9 mouse cellular contexts compared by ENCODE assay signal in the genomic region with DNA sequence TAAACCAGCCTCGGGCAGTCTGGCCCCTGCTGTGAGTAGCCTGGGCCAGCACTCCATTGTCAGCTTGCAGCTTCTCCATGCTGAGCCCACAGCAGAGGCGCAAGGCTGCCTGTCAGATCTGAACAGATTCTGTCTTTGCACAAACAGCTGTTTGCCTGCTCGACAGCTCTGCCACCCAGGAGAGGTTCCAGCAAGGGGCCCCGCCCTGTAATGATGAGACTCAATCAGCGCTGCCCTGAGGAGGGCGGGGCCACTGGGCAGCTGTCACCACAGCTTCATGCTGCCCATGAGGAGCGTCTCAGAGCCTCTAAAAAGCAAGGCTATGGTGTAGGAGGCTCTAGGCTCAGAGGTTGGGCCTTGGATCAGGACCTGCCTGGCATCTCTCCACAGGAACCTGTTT. TPM values are rescaled to one million over a fixed set of nuclear protein-coding genes. Genes with fewer than 3 reads are reported as not detected.
DNase-seq lines count a peak whose midpoint lies in the region; ATAC-seq and TF ChIP-seq lines count a peak whose summit lies in the region.
"Had no signal": no experiment of that assay in that cellular context is flagged by ENCODE, and none has a peak within 500 bp of the region (broad histone marks: within the 10 kb centered on the region; RNA-seq: fewer than 3 reads in every experiment).

No protein-coding gene starts in this region.

- DNase-seq in liver, embryonic 14.5 days (ENCODE audit: low read depth in 3 of 3, low spot score in 3 of 3): no peak
- DNase-seq in liver, embryonic 11.5 days (ENCODE audit: low spot score): no peak
- DNase-seq in hindbrain, embryonic 14.5 days (ENCODE audit: low spot score): no peak
- no peak for DNase-seq in ovary, postnatal 36 days (ENCODE audit: low spot score)
- no peak for DNase-seq in spleen, postnatal 14 days (ENCODE audit: low spot score in 2 of 2)

- no peak overlapping the region for H3K27ac ChIP-seq in liver, embryonic 14.5 days
- no peak overlapping the region for H3K27ac ChIP-seq in liver, embryonic 11.5 days (ENCODE audit: low read depth, low read length)
- H3K27ac ChIP-seq in embryonic facial prominence, embryonic 15.5 days (replicated peaks): peak overlapping the region; percentile 63
- peak overlapping the region; percentile 54; the same call in 1 of the 2 replicates for H3K27ac ChIP-seq in hindbrain, embryonic 14.5 days
- H3K27ac ChIP-seq in neural tube, embryonic 13.5 days (replicated peaks): peak overlapping the region; percentile 67

- no peak overlapping the region for H3K9ac ChIP-seq in liver, embryonic 14.5 days (replicated peaks)
- H3K9ac ChIP-seq in liver, embryonic 11.5 days (ENCODE audit: low read depth, low read length): no peak overlapping the region
- no peak overlapping the region for H3K9ac ChIP-seq in embryonic facial prominence, embryonic 15.5 days
- peak overlapping the region; percentile 16; the same call in 1 of the 2 replicates for H3K9ac ChIP-seq in hindbrain, embryonic 14.5 days
- H3K9ac ChIP-seq in neural tube, embryonic 13.5 days: peak overlapping the region; percentile 1; the same call in 1 of the 2 replicates

- H3K4me1 ChIP-seq in liver, embryonic 14.5 days (replicated peaks; ENCODE audit: control insufficient read depth in 2 of 2, insufficient read depth in 2 of 2, low read length in 1 of 2): no peaks in the 10 kb centered on the region
- peaks cover 3% of the 10 kb centered on the region; the same call in 1 of the 2 replicates for H3K4me1 ChIP-seq in liver, embryonic 11.5 days (replicated peaks; ENCODE audit: control insufficient read depth, insufficient read depth, low read length)
- H3K4me1 ChIP-seq in embryonic facial prominence, embryonic 15.5 days: peaks cover 96% of the 10 kb centered on the region
- H3K4me1 ChIP-seq in hindbrain, embryonic 14.5 days (replicated peaks; ENCODE audit: control insufficient read depth, insufficient read depth, low read length): peaks cover 49% of the 10 kb centered on the region
- H3K4me1 ChIP-seq in neural tube, embryonic 13.5 days (replicated peaks): peaks cover 98% of the 10 kb centered on the region

- no peaks in the 10 kb centered on the region for H3K36me3 ChIP-seq in liver, embryonic 14.5 days (replicated peaks; ENCODE audit: control insufficient read depth, insufficient read depth, low read depth)
- H3K36me3 ChIP-seq in liver, embryonic 11.5 days (ENCODE audit: control insufficient read depth, insufficient read depth, low read length): no peaks in the 10 kb centered on the region
- H3K36me3 ChIP-seq in embryonic facial prominence, embryonic 15.5 days: no peaks in the 10 kb centered on the region
- no peaks in the 10 kb centered on the region for H3K36me3 ChIP-seq in hindbrain, embryonic 14.5 days (replicated peaks; ENCODE audit: control insufficient read depth, insufficient read depth)
- H3K36me3 ChIP-seq in neural tube, embryonic 13.5 days: no peaks in the 10 kb centered on the region

- no peak overlapping the region for H3K4me3 ChIP-seq in liver, embryonic 14.5 days (ENCODE audit: insufficient read depth in 1 of 2, low read depth in 2 of 2, low read length in 2 of 2)
- no peak overlapping the region for H3K4me3 ChIP-seq in liver, embryonic 11.5 days (ENCODE audit: low read depth, low read length)
- no peak overlapping the region for H3K4me3 ChIP-seq in embryonic facial prominence, embryonic 15.5 days (replicated peaks)
- no peak overlapping the region for H3K4me3 ChIP-seq in hindbrain, embryonic 14.5 days (replicated peaks; ENCODE audit: low read length)
- H3K4me3 ChIP-seq in neural tube, embryonic 13.5 days: no peak overlapping the region

- no peak for TF ChIP-seq EP300 in liver, embryonic 14.5 days (IDR thresholded peaks at IDR 0.05; ENCODE audit: low read depth)

- 20% methylated on average over 7 of the region's 7 CpGs for WGBS in liver, embryonic 14.5 days (ENCODE audit: insufficient replicate concordance)
- 22% methylated on average over 7 of the region's 7 CpGs for WGBS in liver, embryonic 11.5 days
- 10% methylated on average over 7 of the region's 7 CpGs for WGBS in embryonic facial prominence, embryonic 15.5 days
- WGBS in hindbrain, embryonic 14.5 days: 18% methylated on average over 7 of the region's 7 CpGs
- 18% methylated on average over 7 of the region's 7 CpGs for whole genome bisulfite sequencing in neural tube, embryonic 13.5 days

- ATAC-seq in liver, embryonic 14.5 days (ENCODE audit: insufficient read depth): peak; percentile 47; the same call in 1 of the 2 replicates
- ATAC-seq in liver, embryonic 11.5 days (replicated peaks; ENCODE audit: low FRiP score): no peak
- peak; percentile 69 for ATAC-seq in embryonic facial prominence, embryonic 15.5 days (ENCODE audit: insufficient number of reproducible peaks, low FRiP score, low TSS enrichment, low read depth)
- 0 out of 2 replicates have a peak, but pooled peaks have one; percentile 10 for ATAC-seq in hindbrain, embryonic 14.5 days (ENCODE audit: low FRiP score)
- ATAC-seq in neural tube, embryonic 13.5 days (ENCODE audit: low read depth): no peak
- ATAC-seq in erythroid progenitor cell, adult 5-6 weeks (replicated peaks; ENCODE audit: low FRiP score, poor library complexity, severe bottlenecking): no peak

- TF ChIP-seq CTCF in liver, embryonic 14.5 days (IDR thresholded peaks at IDR 0.05; ENCODE audit: low read depth): no peak

- no peaks in the 10 kb centered on the region for H3K9me3 ChIP-seq in liver, embryonic 14.5 days (ENCODE audit: control insufficient read depth, low read length)
- no peaks in the 10 kb centered on the region for H3K9me3 ChIP-seq in liver, embryonic 11.5 days (ENCODE audit: control insufficient read depth, low read length)
- H3K9me3 ChIP-seq in embryonic facial prominence, embryonic 15.5 days (replicated peaks): no peaks in the 10 kb centered on the region
- H3K9me3 ChIP-seq in hindbrain, embryonic 14.5 days (ENCODE audit: control insufficient read depth, low read length): no peaks in the 10 kb centered on the region
- no peaks in the 10 kb centered on the region for H3K9me3 ChIP-seq in neural tube, embryonic 13.5 days

- no peak overlapping the region for H3K4me2 ChIP-seq in liver, embryonic 14.5 days (ENCODE audit: low read depth)
- no peak overlapping the region for H3K4me2 ChIP-seq in liver, embryonic 11.5 days
- no peak overlapping the region; the same call in 1 of the 2 replicates for H3K4me2 ChIP-seq in embryonic facial prominence, embryonic 15.5 days (replicated peaks)
- no peak overlapping the region for H3K4me2 ChIP-seq in hindbrain, embryonic 14.5 days (replicated peaks)
- no peak overlapping the region for H3K4me2 ChIP-seq in neural tube, embryonic 13.5 days

- H3K27me3 ChIP-seq in liver, embryonic 14.5 days (ENCODE audit: control insufficient read depth, insufficient read depth, low read length): no peaks in the 10 kb centered on the region; the same call in none of the 2 replicates
- H3K27me3 ChIP-seq in liver, embryonic 11.5 days (replicated peaks; ENCODE audit: control insufficient read depth, insufficient read depth, low read length): peaks cover 32% of the 10 kb centered on the region
- H3K27me3 ChIP-seq in embryonic facial prominence, embryonic 15.5 days: no peaks in the 10 kb centered on the region
- 0 out of 2 replicates have a peak, but pooled peaks cover under 1% of the 10 kb centered on the region for H3K27me3 ChIP-seq in hindbrain, embryonic 14.5 days (ENCODE audit: control insufficient read depth, insufficient read depth, low read length)
- peaks cover 24% of the 10 kb centered on the region for H3K27me3 ChIP-seq in neural tube, embryonic 13.5 days

RNA-seq across cellular contexts. Expression of gene Flrt1, which starts 47.7 kb away (rescaled TPM):
- polyA plus RNA-seq in liver, embryonic 14.5 days (2012; rRNA removed): 0.01 and 0.02 TPM in 2 replicates
- 0.08 and 0.09 TPM in 2 replicates for polyA plus RNA-seq in liver, embryonic 14.5 days (2014; fragmentation: Nextera tagmentation; extraction: Ambion mirVana)
- polyA plus RNA-seq in liver, embryonic 11.5 days (2014; fragmentation: Nextera tagmentation; extraction: Ambion mirVana): 0.60 and 0.64 TPM in 2 replicates
- polyA plus RNA-seq in embryonic facial prominence, embryonic 15.5 days (2015; fragmentation: Nextera tagmentation; extraction: Ambion mirVana): 13.5 and 19.2 TPM in 2 replicates
- polyA plus RNA-seq in hindbrain, embryonic 14.5 days (2014; fragmentation: Nextera tagmentation; extraction: Ambion mirVana): 8.7 and 9.5 TPM in 2 replicates
- 9.6 and 10.9 TPM in 2 replicates for polyA plus RNA-seq in neural tube, embryonic 13.5 days (2015; fragmentation: Nextera tagmentation; extraction: Ambion mirVana)
- not detected in 2 replicates for total RNA-seq in erythroid progenitor cell, adult 5-6 weeks (2015; ENCODE audit: low replicate concordance)
- not detected in 2 replicates for total RNA-seq in erythroid progenitor cell, adult 5-6 weeks (2017; ENCODE audit: low replicate concordance)
- total RNA-seq: hematopoietic stem cell, adult 5-6 weeks had no signal

RNA-seq across cellular contexts. Expression of gene Otub1, which starts 52.9 kb away (rescaled TPM):
- polyA plus RNA-seq in liver, embryonic 14.5 days (2012; rRNA removed): 31.5 and 34.7 TPM in 2 replicates
- polyA plus RNA-seq in liver, embryonic 14.5 days (2014; fragmentation: Nextera tagmentation; extraction: Ambion mirVana): 50.5 and 52.4 TPM in 2 replicates
- 139 and 140 TPM in 2 replicates for polyA plus RNA-seq in liver, embryonic 11.5 days (2014; fragmentation: Nextera tagmentation; extraction: Ambion mirVana)
- 206 and 214 TPM in 2 replicates for polyA plus RNA-seq in embryonic facial prominence, embryonic 15.5 days (2015; fragmentation: Nextera tagmentation; extraction: Ambion mirVana)
- polyA plus RNA-seq in hindbrain, embryonic 14.5 days (2014; fragmentation: Nextera tagmentation; extraction: Ambion mirVana): 231 and 234 TPM in 2 replicates
- 227 and 243 TPM in 2 replicates for polyA plus RNA-seq in neural tube, embryonic 13.5 days (2015; fragmentation: Nextera tagmentation; extraction: Ambion mirVana)
- total RNA-seq in erythroid progenitor cell, adult 5-6 weeks (2015; ENCODE audit: low replicate concordance): 17.3 and 25.6 TPM in 2 replicates
- 8.2 and 10.0 TPM in 2 replicates for total RNA-seq in erythroid progenitor cell, adult 5-6 weeks (2017; ENCODE audit: low replicate concordance)

Comparison
In these comparisons a context has a peak if more than half of its experiments do, and no peak if none do; other contexts are left out.
1. ATAC-seq: peak in liver, embryonic 14.5 days (single experiment), embryonic facial prominence, embryonic 15.5 days (single experiment) and hindbrain, embryonic 14.5 days (single experiment); none in liver, embryonic 11.5 days (single experiment), neural tube, embryonic 13.5 days (single experiment) and erythroid progenitor cell, adult 5-6 weeks (single experiment).
2. H3K27ac ChIP-seq: peak in embryonic facial prominence, embryonic 15.5 days (single experiment), hindbrain, embryonic 14.5 days (single experiment) and neural tube, embryonic 13.5 days (single experiment); none in liver, embryonic 14.5 days (single experiment) and liver, embryonic 11.5 days (single experiment).
3. H3K9ac ChIP-seq: peak in hindbrain, embryonic 14.5 days (single experiment) and neural tube, embryonic 13.5 days (single experiment); none in liver, embryonic 14.5 days (single experiment), liver, embryonic 11.5 days (single experiment) and embryonic facial prominence, embryonic 15.5 days (single experiment).